Mouse (Mus musculus) telencephalon, adult 2 months (tissue): ENCODE results near the gene Lrrc30.

Experiments
- DNase-seq: peaks from one replicate; pipeline ENCODE4 v3.0.0-alpha.2; 2011; ENCODE audit warnings: low read depth, low spot score

Gene Lrrc30

GRCm38 (mm10) chr17:67632676-67633339, at the start of gene Lrrc30:
Lrrc30 (minus strand) TSS chr17:67632723.
- DNase-seq: no peak

GRCm38 (mm10) chr17:67681084-67681483, 48.6 kb upstream of the Lrrc30 start:
- DNase-seq: no peak

GRCm38 (mm10) chr17:67678576-67678975, 46.1 kb upstream of the Lrrc30 start:
- no peak for DNase-seq

DNA sequence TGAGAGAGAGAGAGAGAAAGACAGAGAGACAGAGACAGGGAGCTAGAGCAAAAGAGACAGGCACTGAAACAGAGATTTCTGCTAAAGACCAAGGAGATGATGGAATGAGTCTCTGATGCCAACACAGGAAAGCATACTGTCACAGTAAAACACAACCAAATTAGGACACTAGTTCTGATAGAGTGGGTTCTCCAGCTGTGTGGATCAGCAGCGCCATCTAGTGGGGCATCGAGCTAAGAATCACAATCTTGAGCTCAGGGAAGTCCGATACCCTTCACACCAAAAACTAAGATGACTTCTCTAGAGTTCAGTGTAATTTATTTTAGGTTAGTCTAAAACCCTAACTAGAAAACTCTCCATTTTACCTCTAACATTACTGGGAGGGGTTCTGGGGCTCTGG, 35.5 kb upstream of the Lrrc30 start:
- DNase-seq: peak; percentile 12

- no peak for DNase-seq
Measured at GRCm38 (mm10) chr17:67666981-67667380, 34.5 kb upstream of the Lrrc30 start.

- DNase-seq: no peak
Measured at GRCm38 (mm10) chr17:67664299-67664698, 31.8 kb upstream of the Lrrc30 start.

GRCm38 (mm10) chr17:67651506-67651905, 19.0 kb upstream of the Lrrc30 start:
- DNase-seq: peak; percentile 15

DNA sequence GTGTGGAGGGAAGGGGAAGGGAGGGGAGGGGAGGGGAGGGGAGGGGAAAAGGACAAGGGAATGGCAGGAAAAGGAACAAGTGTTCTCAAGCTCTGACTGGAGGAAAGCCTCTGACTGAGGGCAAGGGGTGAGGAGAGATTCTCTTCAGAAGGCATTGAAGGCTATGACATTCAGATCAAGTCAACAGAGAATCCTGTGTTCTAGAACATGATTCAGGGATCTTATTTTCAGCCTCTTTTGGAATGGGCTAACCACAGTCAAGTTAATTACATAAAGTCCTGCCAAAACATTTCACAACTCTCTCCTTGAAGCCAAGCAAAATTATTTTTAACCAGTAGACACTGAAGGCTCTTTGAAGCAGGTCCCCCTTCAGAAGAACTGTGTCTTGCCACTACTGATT, 9.1 kb upstream of the Lrrc30 start:
- DNase-seq: peak; percentile 9

- no peak for DNase-seq
Measured at GRCm38 (mm10) chr17:67638119-67638810, 5.7 kb upstream of the Lrrc30 start.

DNA sequence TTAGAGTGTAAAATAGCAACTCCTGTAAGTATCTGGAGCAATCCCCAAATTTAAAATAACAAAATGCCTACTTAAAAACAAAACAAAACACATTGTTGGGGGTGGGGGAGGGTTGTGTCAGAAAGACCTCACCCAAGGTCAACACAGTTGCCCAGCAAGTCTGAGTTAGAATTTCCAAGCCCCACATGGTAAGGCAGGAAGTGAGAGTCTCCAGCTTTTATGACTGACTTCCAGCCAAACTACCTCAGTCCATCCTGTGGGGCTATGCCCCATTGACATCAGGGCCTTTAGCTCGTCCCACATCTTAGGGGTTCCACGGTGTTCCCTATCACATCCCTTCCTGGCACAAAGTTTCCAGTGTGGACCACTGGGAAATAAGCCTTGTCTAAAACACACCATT, 4.4 kb upstream of the Lrrc30 start:
- no peak for DNase-seq

DNA sequence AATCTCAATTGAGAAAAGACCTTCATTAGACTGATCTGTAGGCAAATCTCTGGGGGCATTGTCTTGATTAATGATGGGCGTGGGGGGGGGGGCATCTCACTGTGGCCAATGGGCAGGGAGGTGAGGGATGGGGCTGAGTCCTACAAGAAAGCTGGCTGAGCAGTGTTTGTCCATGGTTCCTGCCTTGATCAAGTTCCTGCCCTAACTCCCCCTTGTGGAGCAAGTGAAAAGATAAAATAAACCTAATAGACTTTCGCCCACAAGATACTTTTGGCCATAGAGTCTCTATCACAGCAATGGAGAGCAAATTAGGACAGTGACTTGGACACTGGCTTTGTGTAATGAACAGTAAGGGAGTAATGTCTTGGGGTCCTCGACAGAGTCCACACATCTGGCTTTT, 3.8 kb upstream of the Lrrc30 start:
- DNase-seq: no peak

DNA sequence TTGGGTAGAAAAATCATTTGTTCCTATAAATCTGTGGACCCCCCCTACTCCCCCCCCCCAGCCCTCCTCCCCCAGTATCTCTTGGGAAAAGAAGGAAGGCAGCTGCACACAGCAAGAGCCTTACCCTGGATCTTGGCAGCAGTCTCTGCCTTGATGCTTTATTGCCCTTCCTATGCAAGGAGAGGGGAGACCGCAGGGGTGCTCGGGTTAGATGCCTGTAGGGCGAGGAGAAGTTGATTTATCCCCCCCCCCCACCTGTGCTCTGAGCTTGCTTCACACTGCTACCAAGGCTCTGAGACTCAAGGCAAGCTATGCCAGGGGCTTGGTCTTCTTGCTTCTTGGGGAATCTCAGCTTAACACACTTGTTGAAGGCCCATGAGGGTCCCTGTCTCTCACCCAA, 2.8 kb downstream of the Lrrc30 start:
- DNase-seq: no peak

DNA sequence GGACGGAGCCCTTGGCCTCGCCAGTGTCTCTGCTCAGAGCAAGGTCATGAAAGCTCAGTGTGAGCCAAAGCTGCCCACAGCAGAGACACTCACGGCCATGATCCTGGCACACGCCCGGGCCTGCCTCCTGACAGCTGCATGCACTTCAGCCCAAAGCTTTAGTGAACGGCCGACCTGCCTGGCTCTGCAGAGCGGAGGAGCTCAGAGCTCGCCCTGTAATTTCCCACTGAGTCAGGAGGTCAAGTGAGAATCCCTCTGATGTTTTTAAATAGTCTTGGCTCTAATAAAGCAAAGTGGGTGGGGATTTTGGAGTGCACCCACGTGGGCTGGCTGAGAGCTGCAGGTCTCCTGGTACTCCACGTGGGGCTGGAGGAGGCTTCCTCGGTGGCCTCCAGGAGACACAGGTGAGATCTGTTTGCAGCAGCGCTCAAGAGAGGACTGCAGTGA, 3.3 kb downstream of the Lrrc30 start:
- DNase-seq: peak; percentile 12

DNA sequence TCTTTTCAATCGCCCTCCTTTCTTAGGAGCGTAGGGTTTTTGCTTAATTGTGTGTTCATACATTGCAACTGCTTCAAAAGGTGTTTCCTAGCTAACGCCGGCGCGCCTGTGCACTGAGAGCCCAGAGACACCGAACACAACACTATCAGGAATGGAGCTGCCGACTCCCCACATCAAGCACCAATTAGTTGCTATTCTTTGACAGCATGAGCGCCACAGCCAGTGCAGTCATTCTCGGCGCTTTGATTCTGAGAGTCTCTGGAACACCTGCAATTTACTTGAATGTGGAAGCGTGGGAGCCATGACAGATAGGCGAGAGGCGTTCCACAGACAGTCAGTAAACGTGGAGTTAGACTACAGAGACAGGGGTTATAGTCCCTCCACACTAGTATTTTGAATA, 4.0 kb downstream of the Lrrc30 start:
- peak; percentile 16 for DNase-seq

DNA sequence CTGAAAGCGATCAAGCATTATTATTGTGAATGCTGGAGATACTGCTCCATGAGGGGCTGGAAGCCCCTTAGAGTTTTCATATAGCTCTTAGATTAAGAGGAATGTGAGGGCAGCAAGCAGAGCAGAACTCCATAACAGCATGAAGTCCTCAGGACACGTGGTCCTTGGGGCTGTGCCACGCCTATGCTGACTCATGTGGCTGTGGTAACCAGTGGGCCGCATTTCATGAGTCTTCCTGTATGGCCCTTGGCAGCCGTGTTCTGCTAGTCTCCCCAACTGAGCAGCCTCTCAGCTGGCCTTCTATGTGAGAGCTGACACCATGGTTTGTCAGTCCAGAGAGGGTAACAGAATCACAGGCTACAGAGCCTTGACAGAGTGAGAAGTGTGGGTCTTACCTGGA, 7.1 kb downstream of the Lrrc30 start:
- no peak for DNase-seq

GRCm38 (mm10) chr17:67619001-67619400, 13.5 kb downstream of the Lrrc30 start:
- no peak for DNase-seq

- no peak for DNase-seq
Measured at GRCm38 (mm10) chr17:67614381-67614780, 18.1 kb downstream of the Lrrc30 start.

GRCm38 (mm10) chr17:67612576-67612975, 19.9 kb downstream of the Lrrc30 start:
- DNase-seq: no peak

DNA sequence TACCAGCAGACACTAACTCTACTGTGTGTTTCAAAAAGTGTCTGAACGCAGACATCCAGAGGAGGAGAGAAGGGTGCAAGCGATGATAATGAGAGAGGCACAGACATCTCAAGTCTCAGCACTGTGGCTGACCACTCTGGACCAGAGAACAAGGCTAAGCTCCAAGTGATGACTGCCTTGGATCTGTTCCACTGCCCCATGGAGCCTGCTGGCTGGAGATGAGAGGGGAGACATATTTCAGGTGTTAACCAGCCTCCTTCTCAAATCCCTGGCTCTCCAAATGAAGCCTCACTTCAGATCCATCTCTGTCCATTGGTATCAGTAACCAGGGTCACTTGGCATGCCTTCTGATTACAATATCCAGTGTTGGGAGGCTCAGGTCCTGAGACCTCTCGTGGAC, 20.4 kb downstream of the Lrrc30 start:
- DNase-seq: no peak

DNA sequence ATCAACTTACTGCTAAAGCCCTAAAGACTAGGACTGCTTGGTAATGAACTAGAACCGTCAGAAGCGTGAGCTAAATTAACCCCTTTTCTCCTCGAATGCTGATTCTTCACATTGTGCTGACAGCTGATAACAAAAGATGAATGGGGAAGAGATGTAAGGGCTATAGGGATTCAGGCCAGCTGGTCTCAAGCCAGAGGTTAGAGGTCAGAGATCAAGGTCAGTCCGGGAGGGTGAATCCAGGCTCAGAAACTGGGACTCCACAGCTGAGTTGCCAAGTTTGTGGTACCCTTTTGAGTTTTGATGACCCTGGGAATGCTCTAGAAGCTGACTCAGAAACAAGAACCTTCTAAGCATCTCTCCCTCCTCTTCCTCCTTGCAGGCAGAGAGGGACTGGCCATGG, 28.1 kb downstream of the Lrrc30 start:
- DNase-seq: no peak

- no peak for DNase-seq
Measured at GRCm38 (mm10) chr17:67602556-67602955, 30.0 kb downstream of the Lrrc30 start.

DNA sequence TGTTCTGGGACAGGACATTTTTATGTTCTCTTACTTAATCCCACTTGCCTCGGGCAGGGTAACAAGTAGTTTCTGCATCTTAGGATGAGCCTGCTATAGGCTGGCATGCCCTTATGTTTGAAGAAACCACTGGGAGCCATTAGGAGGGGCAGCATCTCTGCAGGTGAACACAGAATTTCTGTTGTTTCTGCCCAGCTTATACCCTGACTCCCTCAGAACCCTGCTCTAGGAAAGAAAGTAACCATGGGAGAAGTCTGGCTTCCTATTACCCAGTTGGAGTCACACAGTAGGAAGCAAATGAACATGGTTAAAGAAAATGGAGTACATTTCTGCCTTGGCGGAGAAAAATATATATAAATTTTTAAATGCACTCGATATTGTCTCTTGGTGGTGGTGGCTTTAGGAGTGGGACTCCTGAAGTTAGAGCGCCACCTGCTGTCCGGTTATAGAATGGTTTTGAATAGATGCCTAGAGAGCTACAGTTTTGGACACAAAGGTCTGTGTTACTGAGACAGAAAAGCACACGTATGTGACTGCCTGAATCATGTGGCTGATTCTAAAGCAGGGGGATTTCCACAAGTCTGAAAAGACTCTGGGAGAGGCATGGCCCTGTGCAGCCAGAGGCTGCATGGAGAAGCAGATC, 47.5 kb downstream of the Lrrc30 start:
- DNase-seq: peak; percentile 38

DNA sequence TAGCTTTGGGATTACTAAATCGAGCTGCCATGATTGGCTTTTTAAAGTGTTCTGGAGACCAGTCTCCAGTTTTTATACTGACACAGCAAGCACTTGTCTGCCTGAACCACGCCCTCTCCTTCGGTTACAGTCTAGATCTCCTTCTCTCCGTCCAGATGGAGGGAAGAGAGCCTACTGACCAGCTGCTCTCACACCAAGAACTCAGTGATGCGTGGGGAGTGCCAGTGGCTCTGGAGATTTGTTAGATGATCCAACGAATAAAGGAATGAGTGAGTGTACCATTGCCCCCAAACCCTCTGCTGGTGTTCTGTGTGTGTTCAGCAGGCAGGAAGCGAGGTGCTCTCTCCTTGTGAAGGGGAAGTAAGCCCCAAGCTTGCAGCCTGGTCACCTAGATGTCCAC, 48.0 kb downstream of the Lrrc30 start:
- DNase-seq: no peak
